Mouse (Mus musculus): ENCODE data around the gene Hdac2.

The Hdac2 gene

DNA sequence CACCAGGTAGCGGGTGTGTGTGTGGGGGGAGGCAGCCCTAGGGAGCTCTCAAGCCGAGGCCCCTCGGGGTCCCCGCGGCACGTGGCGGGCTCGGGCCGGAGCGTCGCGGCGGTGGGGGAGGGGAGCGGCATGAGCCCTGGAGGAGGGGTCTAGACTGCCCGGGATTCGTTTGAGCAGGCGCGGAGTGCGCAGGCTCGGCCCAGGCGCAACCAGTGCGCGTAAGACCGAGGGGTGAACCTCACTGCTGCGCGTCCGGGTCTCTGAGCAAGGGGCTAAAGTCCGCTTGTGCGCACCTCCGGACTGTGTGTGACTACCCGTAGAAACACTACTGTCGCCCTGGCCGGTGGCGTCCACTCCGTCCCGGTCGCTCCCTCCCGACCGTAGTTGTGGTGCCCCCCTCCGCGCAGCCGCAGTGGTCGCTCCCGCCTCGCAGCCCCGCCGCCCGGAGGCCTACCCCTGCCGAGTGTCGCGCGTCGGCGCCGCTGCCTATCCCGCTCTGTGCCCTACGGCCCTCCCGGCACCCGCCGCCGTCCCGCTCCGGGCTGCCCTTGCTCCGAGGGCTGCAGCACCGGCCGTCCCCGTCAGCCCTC, at the start of gene Hdac2:
Gene Hdac2, plus strand, starts transcription at position 459 of the 590 bp plus-strand sequence.
- DNase-seq (ENCODE audit: low spot score) = peak; percentile 86

DNA sequence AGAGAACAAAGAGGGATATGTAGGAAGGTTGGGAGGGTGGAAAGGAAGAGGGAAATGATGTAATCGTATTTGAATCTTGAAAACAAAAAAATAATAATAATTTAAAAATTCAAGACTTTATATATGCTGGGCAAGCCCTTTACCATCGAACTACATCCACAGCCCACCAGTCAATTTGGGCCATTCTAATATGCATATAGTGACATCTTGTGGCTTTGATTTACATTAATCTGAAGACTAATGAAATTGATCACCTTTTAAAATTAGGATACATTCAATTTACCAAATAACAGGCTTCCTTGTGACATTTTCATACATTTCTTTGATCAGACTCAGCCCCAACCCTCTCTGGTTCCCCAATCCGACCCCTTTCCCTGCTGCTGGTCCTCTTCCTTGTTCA, 46.1 kb upstream of the Hdac2 start:
- no peak for DNase-seq (ENCODE audit: low spot score)

DNA sequence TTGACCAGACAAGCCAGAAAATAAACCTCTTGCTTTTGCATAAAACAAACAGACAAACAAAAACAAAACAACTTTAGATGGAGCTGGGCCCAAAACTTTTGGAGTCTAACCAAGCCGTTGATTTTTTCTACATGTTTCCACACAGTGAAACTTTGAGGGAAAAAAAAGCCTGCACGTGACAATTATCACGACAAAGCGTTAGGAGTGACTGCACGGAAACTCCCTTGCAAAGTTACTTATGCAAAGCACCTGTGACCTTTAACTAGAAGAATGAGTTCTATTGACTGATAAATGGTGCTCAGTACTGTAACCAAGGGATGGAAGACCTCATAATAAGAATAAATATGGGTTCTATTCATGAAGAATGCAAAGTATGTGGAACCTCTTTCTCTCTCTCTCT, 38.5 kb upstream of the Hdac2 start:
- DNase-seq (ENCODE audit: low spot score) = no peak

- DNase-seq (ENCODE audit: low spot score) = no peak
These were observed 38.1 kb upstream of the Hdac2 start for GRCm38 (mm10) chr10:36936271-36936670.

- DNase-seq (ENCODE audit: low spot score) = no peak
These were observed 22.6 kb upstream of the Hdac2 start for GRCm38 (mm10) chr10:36951742-36952141.

DNA sequence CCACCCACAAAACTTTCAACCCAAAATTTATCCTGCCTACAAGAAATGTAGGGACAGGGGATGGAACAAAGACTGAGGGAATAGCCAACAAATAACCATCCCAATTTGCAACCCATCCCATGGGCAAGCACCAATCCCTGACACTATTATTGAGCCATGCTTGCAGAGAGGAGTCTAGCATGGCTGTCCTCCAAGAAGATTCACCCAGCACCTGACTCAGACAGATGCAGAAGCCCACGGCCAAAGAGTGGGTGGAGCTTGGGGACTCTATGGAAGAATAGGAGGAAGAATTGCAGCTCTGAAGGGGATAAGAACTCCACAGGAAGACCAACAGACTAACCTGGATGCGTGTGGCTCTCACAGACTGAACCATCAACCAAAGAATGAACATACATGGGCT, 21.7 kb upstream of the Hdac2 start:
- no peak for DNase-seq (ENCODE audit: low spot score)

DNA sequence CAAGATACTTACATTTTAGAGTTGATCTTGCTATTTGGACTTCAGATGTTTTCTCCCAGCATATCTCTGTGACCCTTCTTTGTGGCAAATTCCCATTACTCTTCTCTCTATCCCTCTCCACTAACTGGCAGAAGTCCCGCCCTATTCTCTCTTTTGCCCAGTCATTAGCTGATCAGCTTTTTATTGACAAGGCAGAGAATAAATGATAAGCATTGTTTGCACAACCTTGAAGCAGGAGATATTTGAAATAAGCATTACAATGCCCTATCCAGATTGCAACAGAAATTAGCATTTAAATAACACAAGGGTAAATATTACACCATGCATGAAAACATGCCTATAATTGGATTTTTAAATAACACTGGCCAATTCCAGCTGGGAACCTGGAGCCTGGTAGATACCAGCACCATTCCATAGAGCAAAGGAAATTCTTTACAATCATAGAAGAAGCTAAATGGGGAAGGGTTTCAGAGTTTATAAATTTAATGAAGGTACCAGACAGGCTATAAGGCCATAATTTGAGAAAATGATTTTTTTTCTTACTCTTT, 14.7 kb upstream of the Hdac2 start:
- no peak for DNase-seq (ENCODE audit: low spot score)

DNA sequence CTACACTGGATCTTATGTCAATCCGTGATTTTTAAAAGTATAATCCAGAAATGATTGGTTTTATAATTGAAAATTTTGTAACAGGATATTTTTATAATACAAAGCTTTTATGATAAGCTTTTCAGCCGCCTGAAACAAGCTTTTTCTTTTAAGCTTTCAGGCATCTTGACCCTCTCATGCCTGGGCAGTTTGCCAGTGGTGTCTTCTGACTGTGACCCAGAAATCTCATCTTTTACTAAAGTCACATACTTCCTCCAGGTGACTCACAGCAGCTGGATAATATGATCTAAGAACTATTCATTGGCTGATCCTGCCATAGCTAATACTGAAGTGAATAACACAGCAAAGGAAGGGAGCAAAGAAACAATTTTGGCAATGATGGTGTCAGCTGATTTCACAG, 9.9 kb upstream of the Hdac2 start:
- no peak for DNase-seq (ENCODE audit: low spot score)

DNA sequence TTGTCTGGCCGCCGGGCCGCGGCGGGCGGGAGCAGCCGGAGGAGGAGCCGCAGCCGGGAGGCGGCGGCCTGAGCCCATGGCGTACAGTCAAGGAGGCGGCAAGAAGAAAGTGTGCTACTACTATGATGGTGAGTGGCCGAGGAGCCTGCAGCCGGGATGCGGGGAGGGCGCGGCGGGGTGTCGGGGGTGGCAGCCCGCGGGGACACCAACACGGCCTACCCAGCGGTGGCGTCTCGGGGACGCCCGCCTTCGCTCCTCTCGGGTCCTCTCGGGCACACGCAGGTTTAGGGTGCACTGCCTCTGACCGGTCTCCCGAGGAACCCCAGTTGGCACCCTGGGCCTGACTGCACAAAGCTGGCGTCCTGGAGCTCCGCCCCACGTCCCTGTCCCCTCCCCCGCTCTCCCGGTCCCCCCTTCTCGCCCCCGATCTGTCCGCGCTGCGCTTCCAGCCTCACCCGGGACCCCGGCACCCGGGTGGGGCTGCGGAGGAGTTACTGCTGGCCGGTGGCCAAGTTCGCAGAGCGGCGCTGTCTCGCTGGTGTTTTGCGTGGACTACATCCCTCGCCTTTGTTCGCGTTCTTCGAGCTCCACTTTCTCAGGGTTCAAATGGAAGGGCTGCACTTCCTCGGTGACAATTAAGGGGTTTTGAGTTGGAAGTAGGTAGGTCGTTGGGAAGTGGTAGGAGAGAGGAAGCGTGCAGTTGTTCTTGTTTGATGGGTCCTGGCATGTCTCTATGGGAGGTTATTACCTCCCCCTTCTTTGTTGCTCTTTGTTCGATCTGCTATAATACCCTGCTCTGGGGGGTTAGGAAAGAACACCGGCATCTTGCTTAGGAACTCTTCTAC, 554 bp downstream of the Hdac2 start:
- DNase-seq (ENCODE audit: low spot score) = peak; percentile 64

- no peak for DNase-seq (ENCODE audit: low spot score)
These were observed 7.5 kb downstream of the Hdac2 start for GRCm38 (mm10) chr10:36981866-36982265.

- no peak for DNase-seq (ENCODE audit: low spot score)
These were observed 17.8 kb downstream of the Hdac2 start for GRCm38 (mm10) chr10:36992149-36992548.

- no peak for DNase-seq (ENCODE audit: low spot score)
These were observed 26.5 kb downstream of the Hdac2 start for GRCm38 (mm10) chr10:37000839-37001238.

- DNase-seq (ENCODE audit: low spot score) = peak; percentile 57
These were observed 40.1 kb downstream of the Hdac2 start for GRCm38 (mm10) chr10:37014274-37015107.

GRCm38 (mm10) chr10:37015729-37016128, 41.4 kb downstream of the Hdac2 start:
- DNase-seq (ENCODE audit: low spot score) = no peak

- no peak for DNase-seq (ENCODE audit: low spot score)
These were observed 41.9 kb downstream of the Hdac2 start for GRCm38 (mm10) chr10:37016200-37016599.

DNA sequence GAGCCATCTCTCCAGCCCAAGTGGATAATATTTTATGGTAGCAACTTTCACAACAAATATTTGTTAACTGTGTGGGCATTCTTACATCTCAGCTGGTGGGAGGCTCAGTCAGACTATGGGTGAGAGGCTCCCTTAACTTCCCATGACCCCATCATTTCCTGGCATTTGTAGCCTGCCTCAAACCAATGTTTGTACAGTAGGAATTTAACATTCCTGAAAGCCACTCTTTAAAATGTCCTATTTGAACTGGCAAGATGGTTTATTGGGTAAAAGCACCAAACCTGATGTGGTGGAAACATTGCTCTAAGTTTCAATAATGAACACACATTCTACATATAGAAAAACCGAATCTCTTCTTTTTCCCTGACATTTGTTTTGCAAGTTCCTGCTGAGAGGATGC, 50.0 kb downstream of the Hdac2 start:
- DNase-seq (ENCODE audit: low spot score) = no peak

DNA sequence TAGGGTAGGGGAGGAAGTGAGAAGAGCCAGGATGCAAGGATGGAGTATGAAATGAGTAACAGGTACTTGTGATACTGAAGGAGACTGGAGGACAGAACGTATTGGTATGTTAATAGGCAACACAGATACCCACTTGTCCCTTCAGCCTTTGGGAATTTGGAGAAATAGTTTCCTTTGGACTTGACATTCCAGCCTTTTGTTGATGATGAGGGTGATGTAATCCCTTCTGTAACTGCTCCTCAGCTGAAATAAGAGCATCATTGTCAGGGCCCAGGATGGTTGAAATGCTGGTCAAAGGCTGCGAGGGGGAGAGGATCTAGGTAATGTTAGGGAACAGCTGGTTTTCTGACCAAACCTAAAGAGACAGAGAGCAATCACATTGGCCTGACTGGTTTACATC, 54.3 kb downstream of the Hdac2 start:
- DNase-seq (ENCODE audit: low spot score) = no peak

DNA sequence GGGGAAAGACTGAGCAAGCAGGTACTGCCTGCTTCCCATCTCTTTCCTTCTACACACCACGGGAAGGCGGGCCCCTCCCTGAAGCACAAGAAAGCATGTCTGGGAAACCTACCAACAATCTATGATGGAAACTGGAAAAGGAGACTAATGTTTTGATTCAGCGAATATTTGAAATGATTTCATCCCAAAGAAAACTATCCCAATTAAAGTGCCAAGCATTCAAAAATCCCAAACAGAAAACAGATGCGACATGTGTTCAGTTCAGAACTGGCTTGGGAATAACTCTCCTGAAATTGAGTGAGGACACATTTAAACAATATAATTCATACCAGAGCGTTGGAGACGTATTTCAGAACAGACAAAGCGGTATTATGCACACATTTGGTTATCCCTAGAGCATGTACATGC, 60.8 kb downstream of the Hdac2 start:
- no peak for DNase-seq (ENCODE audit: low spot score)

DNA sequence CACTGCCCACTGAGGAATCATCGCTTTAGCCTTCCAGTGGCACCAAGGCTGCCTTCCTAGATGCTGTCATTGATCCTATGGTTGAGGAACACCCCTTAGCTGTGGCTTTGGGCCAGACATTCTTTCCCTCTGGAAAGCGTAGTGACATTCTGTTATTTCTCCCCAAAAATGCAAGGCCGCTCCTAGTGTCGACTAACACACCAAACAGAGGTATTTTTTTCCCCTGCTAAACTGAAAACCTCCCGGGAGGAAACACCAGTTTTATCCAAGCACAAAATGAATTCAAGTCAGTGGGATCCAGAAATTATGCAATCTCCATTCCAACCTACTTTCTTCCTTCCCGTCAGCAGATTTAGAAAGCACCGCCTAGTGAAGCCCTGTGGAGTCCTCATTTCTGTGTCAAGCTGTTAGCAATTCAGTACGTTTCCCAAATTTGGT, 73.3 kb downstream of the Hdac2 start:
- peak; percentile 12 for DNase-seq (ENCODE audit: low spot score)
